In the genomic region with DNA sequence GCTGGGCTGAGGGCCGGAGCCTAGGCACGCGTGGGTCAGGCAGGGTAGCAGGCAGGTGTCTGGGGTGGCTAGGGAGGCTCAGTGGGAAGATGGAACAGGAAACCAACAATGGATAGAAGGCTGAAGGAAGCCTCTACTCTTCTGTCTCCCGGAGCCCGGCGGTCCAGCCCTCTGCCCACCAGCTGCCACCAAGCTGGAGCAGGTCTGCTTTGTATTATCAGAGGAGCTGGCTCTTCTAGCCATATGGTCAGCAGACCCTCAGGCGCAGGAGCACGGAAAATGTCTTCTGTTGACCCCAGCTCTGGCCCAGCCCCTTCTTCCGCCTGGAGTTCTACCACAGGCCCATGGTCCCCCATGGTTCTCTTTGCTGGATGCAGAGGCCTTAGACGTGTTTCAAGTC, we compare ENCODE assay signal across 24 mouse cellular contexts. TPM values are rescaled to one million over a fixed set of nuclear protein-coding genes. Genes with fewer than 3 reads are reported as not detected.
DNase-seq lines count a peak whose midpoint lies in the region; ATAC-seq lines count a peak whose summit lies in the region.
"Had no signal": no experiment of that assay in that cellular context is flagged by ENCODE, and none has a peak within 500 bp of the region (broad histone marks: within the 10 kb centered on the region; RNA-seq: fewer than 3 reads in every experiment).

No protein-coding gene starts in this region.

- H3K4me2 ChIP-seq in neural tube, embryonic 15.5 days: no peak overlapping the region
- no peak overlapping the region for H3K4me2 ChIP-seq in embryonic facial prominence, embryonic 11.5 days (ENCODE audit: low read depth, low read length)
- H3K4me2 ChIP-seq in limb, embryonic 12.5 days: no peak overlapping the region
- H3K4me2 ChIP-seq: embryonic facial prominence, embryonic 12.5 days; embryonic facial prominence, embryonic 15.5 days; forebrain, embryonic 15.5 days; heart, embryonic 12.5 days; heart, embryonic 15.5 days; hindbrain, embryonic 13.5 days; intestine, embryonic 15.5 days had no signal

- H3K9ac ChIP-seq in neural tube, embryonic 15.5 days (replicated peaks): no peak overlapping the region
- H3K9ac ChIP-seq in embryonic facial prominence, embryonic 11.5 days (replicated peaks; ENCODE audit: low read length): no peak overlapping the region
- no peak overlapping the region for H3K9ac ChIP-seq in limb, embryonic 12.5 days (replicated peaks)
- H3K9ac ChIP-seq: embryonic facial prominence, embryonic 12.5 days; embryonic facial prominence, embryonic 15.5 days; forebrain, embryonic 15.5 days; heart, embryonic 12.5 days; heart, embryonic 15.5 days; hindbrain, embryonic 13.5 days; intestine, embryonic 15.5 days had no signal

- DNase-seq in neural tube, embryonic 10.5 days (ENCODE audit: extremely low spot score, low spot score): peak; percentile 43
- peak; percentile 36 for DNase-seq in embryonic facial prominence, embryonic 11.5 days (ENCODE audit: low spot score)
- DNase-seq in layer of hippocampus, adult 8-10 months (ENCODE audit: low spot score in 2 of 2): no peak
- DNase-seq in urinary bladder, postnatal 36 days (ENCODE audit: low spot score in 2 of 2): no peak
- DNase-seq: adrenal gland, postnatal 10 days; adrenal gland, postnatal 36 days; cerebellum, adult 18-20 months; cerebellum, adult 9-10 months; cerebellum, postnatal 14 days; gastrocnemius, postnatal 25 days; heart, adult 18-20 months; heart, postnatal 10 days; heart, postnatal 4 days had no signal

- ATAC-seq in neural tube, embryonic 15.5 days (ENCODE audit: low FRiP score): no peak
- no peak; the same call in 1 of the 2 replicates for ATAC-seq in embryonic facial prominence, embryonic 11.5 days (replicated peaks; ENCODE audit: insufficient number of reproducible peaks, low FRiP score, low TSS enrichment, low read depth)
- no peak for ATAC-seq in limb, embryonic 12.5 days (ENCODE audit: insufficient number of reproducible peaks, insufficient read depth, low FRiP score, low TSS enrichment, low read depth)
- ATAC-seq: CD4-positive, CD25-positive, alpha-beta regulatory T cell, adult 4 months; forebrain, embryonic 15.5 days; hindbrain, embryonic 16.5 days; intestine, embryonic 15.5 days had no signal

- no peaks in the 10 kb centered on the region for H3K27me3 ChIP-seq in neural tube, embryonic 15.5 days (replicated peaks)
- H3K27me3 ChIP-seq in embryonic facial prominence, embryonic 11.5 days (ENCODE audit: control insufficient read depth, insufficient read depth, low read length): no peaks in the 10 kb centered on the region; the same call in 1 of the 2 replicates
- peaks cover 8% of the 10 kb centered on the region; the same call in 1 of the 2 replicates for H3K27me3 ChIP-seq in limb, embryonic 12.5 days
- H3K27me3 ChIP-seq: embryonic facial prominence, embryonic 12.5 days; embryonic facial prominence, embryonic 15.5 days; forebrain, embryonic 15.5 days; hindbrain, embryonic 13.5 days; intestine, embryonic 15.5 days had no signal

- no peaks in the 10 kb centered on the region for H3K9me3 ChIP-seq in neural tube, embryonic 15.5 days (replicated peaks)
- no peaks in the 10 kb centered on the region for H3K9me3 ChIP-seq in embryonic facial prominence, embryonic 11.5 days (replicated peaks; ENCODE audit: control insufficient read depth, low read length)
- peaks cover 2% of the 10 kb centered on the region; the same call in 1 of the 2 replicates for H3K9me3 ChIP-seq in limb, embryonic 12.5 days
- H3K9me3 ChIP-seq: embryonic facial prominence, embryonic 15.5 days; forebrain, embryonic 15.5 days; heart, embryonic 15.5 days; hindbrain, embryonic 13.5 days; intestine, embryonic 15.5 days had no signal

- no peaks in the 10 kb centered on the region for H3K36me3 ChIP-seq in neural tube, embryonic 15.5 days
- no peaks in the 10 kb centered on the region for H3K36me3 ChIP-seq in embryonic facial prominence, embryonic 11.5 days (replicated peaks; ENCODE audit: control insufficient read depth, insufficient read depth, low read depth, low read length)
- H3K36me3 ChIP-seq in limb, embryonic 12.5 days: no peaks in the 10 kb centered on the region
- H3K36me3 ChIP-seq: embryonic facial prominence, embryonic 12.5 days; embryonic facial prominence, embryonic 15.5 days; forebrain, embryonic 15.5 days; heart, embryonic 12.5 days; heart, embryonic 15.5 days; intestine, embryonic 15.5 days had no signal

- no peak overlapping the region for H3K4me3 ChIP-seq in neural tube, embryonic 15.5 days (replicated peaks)
- H3K4me3 ChIP-seq in embryonic facial prominence, embryonic 11.5 days (ENCODE audit: low read depth, low read length): no peak overlapping the region
- no peak overlapping the region for H3K4me3 ChIP-seq in limb, embryonic 12.5 days (replicated peaks)
- H3K4me3 ChIP-seq: embryonic facial prominence, embryonic 12.5 days; embryonic facial prominence, embryonic 15.5 days; forebrain, embryonic 15.5 days; heart, embryonic 12.5 days; heart, embryonic 15.5 days; hindbrain, embryonic 13.5 days; intestine, embryonic 15.5 days had no signal

- H3K4me1 ChIP-seq in neural tube, embryonic 15.5 days: peaks cover 6% of the 10 kb centered on the region; the same call in 1 of the 2 replicates
- H3K4me1 ChIP-seq in embryonic facial prominence, embryonic 11.5 days (ENCODE audit: control insufficient read depth, insufficient read depth, low read length): peaks cover 8% of the 10 kb centered on the region
- peaks cover 52% of the 10 kb centered on the region for H3K4me1 ChIP-seq in limb, embryonic 12.5 days (replicated peaks)
- H3K4me1 ChIP-seq: heart, embryonic 15.5 days had no signal

- H3K27ac ChIP-seq in neural tube, embryonic 15.5 days (replicated peaks): no peak overlapping the region
- H3K27ac ChIP-seq in embryonic facial prominence, embryonic 11.5 days (replicated peaks; ENCODE audit: low read depth, low read length): no peak overlapping the region
- H3K27ac ChIP-seq in limb, embryonic 12.5 days: peak overlapping the region; percentile 37; the same call in 1 of the 2 replicates
- H3K27ac ChIP-seq: embryonic facial prominence, embryonic 12.5 days; embryonic facial prominence, embryonic 15.5 days; forebrain, embryonic 15.5 days; heart, embryonic 15.5 days; hindbrain, embryonic 13.5 days; intestine, embryonic 15.5 days had no signal

- WGBS in neural tube, embryonic 15.5 days: 85% methylated on average over 10 of the region's 10 CpGs
- WGBS in embryonic facial prominence, embryonic 11.5 days: 52% methylated on average over 10 of the region's 10 CpGs
- 45% methylated on average over 10 of the region's 10 CpGs for WGBS in limb, embryonic 12.5 days

RNA-seq across cellular contexts. Expression of gene Ngfr, which starts 22.2 kb away (rescaled TPM):
- 69.1 and 69.3 TPM in 2 replicates for polyA plus RNA-seq in neural tube, embryonic 15.5 days (2015; fragmentation: Nextera tagmentation; extraction: Ambion mirVana)
- 13.7 and 13.9 TPM in 2 replicates for polyA plus RNA-seq in embryonic facial prominence, embryonic 11.5 days (2014; fragmentation: Nextera tagmentation; extraction: Ambion mirVana)
- polyA plus RNA-seq in limb, embryonic 12.5 days (2016; fragmentation: Nextera tagmentation; extraction: Ambion mirVana): 24.3 and 26.7 TPM in 2 replicates
- 1 to 10 TPM; 1.9 to 2.8 (median 2.3) TPM for total RNA-seq in layer of hippocampus, adult 8-10 months (2022)
- polyA plus RNA-seq: CD4-positive, CD25-positive, alpha-beta regulatory T cell, adult 4 months had no signal

RNA-seq across cellular contexts. Expression of gene Nxph3, which starts 51.0 kb away (rescaled TPM):
- polyA plus RNA-seq in neural tube, embryonic 15.5 days (2015; fragmentation: Nextera tagmentation; extraction: Ambion mirVana): 1.8 and 2.0 TPM in 2 replicates
- polyA plus RNA-seq in embryonic facial prominence, embryonic 11.5 days (2014; fragmentation: Nextera tagmentation; extraction: Ambion mirVana): 0.61 and 0.98 TPM in 2 replicates
- 2.5 and 2.6 TPM in 2 replicates for polyA plus RNA-seq in limb, embryonic 12.5 days (2016; fragmentation: Nextera tagmentation; extraction: Ambion mirVana)
- total RNA-seq in layer of hippocampus, adult 8-10 months (2022): 10 to 100 TPM; 22.2 to 26.3 (median 25.1) TPM
- polyA plus RNA-seq: CD4-positive, CD25-positive, alpha-beta regulatory T cell, adult 4 months had no signal

Comparison
In these comparisons a context has a peak if more than half of its experiments do, and no peak if none do; other contexts are left out.
1. DNase-seq: peak in neural tube, embryonic 10.5 days (single experiment) and embryonic facial prominence, embryonic 11.5 days (single experiment); none in layer of hippocampus, adult 8-10 months (0 of 2) and urinary bladder, postnatal 36 days (0 of 2).